Mouse (Mus musculus) liver, adult 2 months (tissue): ENCODE measurements around the gene Unc5c. TPM values are rescaled to one million over a fixed set of nuclear protein-coding genes. Genes with fewer than 3 reads are reported as not detected.

ENCODE experiments used
- DNase-seq: peaks from one replicate; pipeline ENCODE4 v3.0.0-alpha.2; 2011; ENCODE audit warnings: low read depth, low spot score; ENCODE audit errors: extremely low read depth
- H3K27ac ChIP-seq: fragments of 200-500 bp; replicated peaks from 2 replicates; pipeline ENCODE4 v1.5.1; 2012; ENCODE audit warnings: low read depth, mild to moderate bottlenecking, control low read depth, inconsistent platforms, low read length; ENCODE audit not compliant: insufficient read depth
- H3K27me3 ChIP-seq: fragments of 200-500 bp; 2 replicates; pipeline ENCODE4 v1.6.1; 2012; ENCODE audit warnings: mild to moderate bottlenecking, moderate library complexity, low read length, inconsistent platforms; ENCODE audit not compliant: control insufficient read depth, insufficient read depth
- H3K36me3 ChIP-seq: fragments of 200-500 bp; 2 replicates; pipeline ENCODE4 v1.6.1; 2012; ENCODE audit warnings: low read length, inconsistent platforms; ENCODE audit not compliant: control insufficient read depth, insufficient read depth
- H3K4me1 ChIP-seq: fragments of 200-500 bp; 2 replicates; pipeline ENCODE4 v1.6.1; 2011; ENCODE audit warnings: low read length; ENCODE audit not compliant: control insufficient read depth, insufficient read depth
- H3K4me3 ChIP-seq: fragments of 200-500 bp; 2 replicates; pipeline ENCODE4 v1.5.1; 2011; ENCODE audit warnings: low read depth, mild to moderate bottlenecking, control low read depth, low read length, moderate library complexity; ENCODE audit not compliant: insufficient read depth
- H3K79me2 ChIP-seq: fragments of 200-500 bp; 2 replicates; pipeline ENCODE4 v1.6.1; 2012; ENCODE audit warnings: inconsistent platforms, mild to moderate bottlenecking, low read length, moderate library complexity; ENCODE audit not compliant: control insufficient read depth, insufficient read depth
- H3K9ac ChIP-seq: fragments of 200-500 bp; 2 replicates; pipeline ENCODE4 v1.6.1; 2012; ENCODE audit warnings: low read depth, mild to moderate bottlenecking, control low read depth, inconsistent platforms, low read length
- CTCF ChIP-seq: fragments of 200-500 bp; IDR thresholded peaks from 2 replicates; pipeline ENCODE4 v1.5.1; 2011; ENCODE audit warnings: low read depth, low read length, control low read depth
- POLR2A ChIP-seq: fragments of 200-500 bp; IDR thresholded peaks from 2 replicates; pipeline ENCODE4 v1.6.1; 2011; ENCODE audit warnings: low read length, control low read depth; ENCODE audit not compliant: insufficient read depth; ENCODE audit errors: extremely low read depth
- WGBS: fragments of 180-500 bp; shearing (Covaris S2); methylation state at CpG from one replicate; pipeline ENCODE4 v1.1.7; 2018; 5-methylcytosine and 5-hydroxymethylcytosine counted together
- polyA plus RNA-seq: library from polyadenylated mRNA; depleted of rRNA; stranded (reverse); fragments of >200 nt; gene quantifications from 2 replicates; pipeline ENCODE4 v1.2.3, GENCODE M21; 2012
- total RNA-seq: library from RNA; depleted of rRNA; stranded (reverse); fragments of >200 nt; gene quantifications from 2 replicates; pipeline ENCODE4 v1.2.3, GENCODE M21; 2014

The Unc5c gene
- total and polyA plus RNA-seq, 2 experiments = not detected

DNA sequence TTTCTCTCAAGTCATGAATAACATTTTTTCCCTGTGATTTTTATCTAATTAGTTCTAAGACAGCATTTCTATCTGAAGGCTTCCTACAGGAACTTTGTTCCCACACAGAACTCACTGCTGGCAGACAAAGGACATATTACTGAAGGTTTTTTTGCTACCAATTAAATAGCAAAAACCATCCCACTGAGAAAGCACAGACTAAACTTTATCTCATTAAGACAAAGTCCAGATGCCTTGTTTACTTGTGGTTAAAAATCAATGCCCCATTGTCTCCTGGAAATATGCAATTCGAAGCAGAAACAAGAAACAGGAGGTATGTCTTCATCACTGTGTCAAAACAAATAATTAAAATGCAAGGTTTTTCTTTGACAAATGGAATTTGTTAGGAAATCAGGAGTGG, 153.7 kb downstream of the Unc5c start:
- Histone ChIP-seq H3K9ac (no peak overlapping the region), H3K4me1 (no peaks in the 10 kb centered on the region; the same call in 1 of the 2 replicates), H3K27me3 (no peaks in the 10 kb centered on the region), H3K79me2 (no peaks in the 10 kb centered on the region), H3K36me3 (no peaks in the 10 kb centered on the region), H3K4me3 (no peak overlapping the region), H3K27ac (no peak overlapping the region)
- peak; percentile 15 for DNase-seq
- TF ChIP-seq CTCF (no peak), POLR2A (no peak)
- 10% methylated on average over 1 of the region's 1 CpGs for WGBS

DNA sequence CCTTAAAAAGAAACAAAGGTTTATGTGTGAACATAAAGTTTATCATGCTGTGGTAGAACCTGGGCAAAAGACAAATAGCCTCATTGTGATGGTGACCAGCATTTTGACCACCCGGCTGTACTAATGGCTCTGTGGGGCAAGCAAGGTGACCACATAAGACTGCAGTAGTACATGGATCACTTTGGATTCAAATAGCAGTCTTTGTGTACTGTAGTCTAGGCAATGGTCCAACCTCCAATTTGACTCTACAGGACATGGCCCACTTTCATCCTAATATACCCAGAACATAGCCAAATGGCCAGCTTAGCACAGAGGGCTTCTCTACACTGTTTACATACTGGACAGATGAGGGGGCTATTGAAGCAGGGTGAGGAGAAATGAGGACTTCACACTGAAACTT, 156.5 kb downstream of the Unc5c start:
- no peak for DNase-seq
- no peaks in the 10 kb centered on the region; the same call in 1 of the 2 replicates for H3K4me1 ChIP-seq
- no peaks in the 10 kb centered on the region for H3K36me3 ChIP-seq
- 97% methylated on average over 1 of the region's 1 CpGs for WGBS
- no peak overlapping the region for H3K9ac ChIP-seq
- no peak overlapping the region for H3K27ac ChIP-seq
- no peak overlapping the region for H3K4me3 ChIP-seq
- H3K79me2 ChIP-seq = no peaks in the 10 kb centered on the region
- TF ChIP-seq CTCF (no peak), POLR2A (no peak)
- no peaks in the 10 kb centered on the region for H3K27me3 ChIP-seq

DNA sequence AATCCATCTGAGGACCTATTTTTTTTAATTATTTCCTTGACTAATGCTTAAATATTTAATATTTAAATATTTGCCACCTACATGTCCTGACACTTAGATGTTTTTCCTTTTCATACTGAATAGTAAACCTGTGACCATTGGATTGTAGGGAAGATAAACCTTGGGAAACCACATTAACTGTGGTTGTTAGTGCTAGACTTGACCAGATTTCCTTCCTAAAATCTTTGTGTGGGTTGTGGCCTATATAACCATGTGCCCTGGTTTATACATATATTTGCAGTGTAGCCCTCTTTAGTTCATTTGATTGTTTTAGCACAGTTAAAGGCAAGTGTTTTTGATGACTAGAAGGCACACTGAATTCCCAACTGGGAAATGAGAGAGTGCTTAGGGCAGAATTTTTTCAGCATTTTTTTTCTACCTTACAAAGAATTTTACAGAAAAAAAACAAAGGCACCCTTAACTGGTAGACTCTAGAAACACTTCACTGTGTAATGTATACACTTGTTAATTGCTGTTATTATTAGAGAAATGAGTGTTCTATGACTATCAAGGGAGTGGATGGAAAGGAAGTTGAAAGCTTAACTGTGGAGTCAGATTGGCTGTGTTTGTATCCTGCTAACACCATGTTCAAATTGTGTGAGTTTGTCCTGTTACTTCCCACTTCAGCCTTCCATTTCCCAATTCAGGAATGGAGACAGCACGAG, 162.1 kb downstream of the Unc5c start:
- DNase-seq = no peak
- H3K9ac ChIP-seq = no peak overlapping the region
- TF ChIP-seq CTCF (no peak), POLR2A (no peak)
- WGBS = 62% methylated on average over 1 of the region's 1 CpGs
- no peaks in the 10 kb centered on the region for H3K27me3 ChIP-seq
- H3K79me2 ChIP-seq = no peaks in the 10 kb centered on the region
- H3K4me1 ChIP-seq = no peaks in the 10 kb centered on the region
- no peak overlapping the region for H3K27ac ChIP-seq
- H3K36me3 ChIP-seq = no peaks in the 10 kb centered on the region
- H3K4me3 ChIP-seq = no peak overlapping the region

DNA sequence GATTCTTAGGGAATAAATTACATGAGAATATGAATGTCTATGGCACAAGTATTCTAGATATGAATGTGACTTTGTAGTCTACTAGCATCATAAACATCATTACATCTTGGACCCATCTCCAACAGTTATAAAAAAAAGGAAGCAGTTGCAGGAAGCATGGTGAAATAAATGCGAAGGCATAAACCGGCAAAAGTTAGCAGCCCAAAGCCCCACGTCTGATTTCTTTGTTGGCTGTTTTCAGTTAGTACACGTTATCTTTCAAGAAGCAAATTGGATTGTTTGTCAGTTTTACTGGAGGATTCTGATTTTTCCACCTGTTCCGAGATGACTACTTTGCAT, 162.6 kb downstream of the Unc5c start:
- H3K27me3 ChIP-seq = no peaks in the 10 kb centered on the region
- DNase-seq = no peak
- 79% methylated on average over 5 of the region's 5 CpGs for WGBS
- H3K27ac ChIP-seq = no peak overlapping the region
- H3K4me3 ChIP-seq = no peak overlapping the region
- H3K4me1 ChIP-seq = no peaks in the 10 kb centered on the region
- TF ChIP-seq CTCF (no peak), POLR2A (no peak)
- H3K79me2 ChIP-seq = no peaks in the 10 kb centered on the region
- no peaks in the 10 kb centered on the region for H3K36me3 ChIP-seq
- H3K9ac ChIP-seq = no peak overlapping the region

DNA sequence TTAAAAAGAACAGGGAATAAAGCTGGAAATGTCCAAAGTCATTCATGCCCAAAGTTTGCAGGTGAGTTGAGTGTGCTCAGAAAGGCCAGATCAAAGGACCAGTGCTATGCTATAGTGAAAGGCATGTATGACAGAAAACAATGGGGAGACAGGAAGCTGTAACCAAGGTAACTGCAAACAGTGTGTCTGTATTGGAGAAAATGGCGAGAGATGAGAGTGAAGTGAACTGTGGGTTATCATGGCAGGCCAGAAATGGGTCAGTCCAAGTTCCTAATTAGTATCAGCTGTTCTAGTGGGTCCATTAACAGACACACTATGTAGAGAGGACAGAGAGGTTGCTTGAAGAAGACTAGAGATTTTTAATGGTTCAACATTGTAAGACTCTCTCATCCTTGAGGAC, 164.4 kb downstream of the Unc5c start:
- no peaks in the 10 kb centered on the region for H3K4me1 ChIP-seq
- H3K9ac ChIP-seq = no peak overlapping the region
- no peaks in the 10 kb centered on the region for H3K27me3 ChIP-seq
- no peak overlapping the region for H3K27ac ChIP-seq
- 51% methylated on average over 1 of the region's 1 CpGs for WGBS
- no peaks in the 10 kb centered on the region for H3K79me2 ChIP-seq
- TF ChIP-seq POLR2A (no peak), CTCF (no peak)
- H3K4me3 ChIP-seq = no peak overlapping the region
- H3K36me3 ChIP-seq = no peaks in the 10 kb centered on the region
- no peak for DNase-seq

DNA sequence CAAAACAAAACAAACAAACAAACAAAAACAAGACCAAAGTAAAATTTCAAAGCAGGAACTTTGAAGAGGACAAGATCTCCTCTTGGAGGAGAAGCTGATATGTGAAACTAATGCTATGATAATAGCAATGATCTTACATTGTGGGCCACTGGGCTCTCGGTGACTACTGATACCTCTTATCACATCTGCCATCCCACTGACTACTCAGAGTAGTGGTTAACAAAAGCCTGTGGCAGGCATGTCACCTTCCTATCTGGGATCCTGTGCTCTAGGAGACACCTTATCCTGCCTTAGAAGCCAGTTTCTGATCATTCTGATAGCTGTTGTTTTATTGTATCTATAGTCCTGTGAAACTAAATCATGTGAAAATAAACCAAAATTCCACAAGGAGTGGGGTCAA, 172.9 kb downstream of the Unc5c start:
- no peak overlapping the region for H3K4me3 ChIP-seq
- no peaks in the 10 kb centered on the region for H3K27me3 ChIP-seq
- no peaks in the 10 kb centered on the region for H3K79me2 ChIP-seq
- no peaks in the 10 kb centered on the region for H3K36me3 ChIP-seq
- no peak for DNase-seq
- no peaks in the 10 kb centered on the region for H3K4me1 ChIP-seq
- 18% methylated on average over 1 of the region's 1 CpGs for WGBS
- no peak for TF ChIP-seq POLR2A
- TF ChIP-seq CTCF = no peak
- no peak overlapping the region for H3K9ac ChIP-seq
- H3K27ac ChIP-seq = no peak overlapping the region
